Mouse (Mus musculus): ENCODE measurements at regions not wholly inside any gene's neighbourhood (a gene's known extent, or its start where the extent isn't known, plus 50 kb on each side); places are given as distances from the start of the nearest gene placed in this dataset.

GRCm38 (mm10) chr12:78100756-78101155, 93.3 kb upstream of the Gm6657 start:
- no peak overlapping the region for H3K4me3 ChIP-seq (replicated peaks; ENCODE audit: low read length)
- no peaks in the 10 kb centered on the region for H3K4me1 ChIP-seq (replicated peaks; ENCODE audit: low read depth, low read length)
- no peak for TF ChIP-seq POU5F1 (IDR thresholded peaks at IDR 0.05; ENCODE audit: borderline replicate concordance, low read length)
- TF ChIP-seq NANOG (IDR thresholded peaks at IDR 0.05; ENCODE audit: borderline replicate concordance, low read length), result no peak
- TF ChIP-seq CTCF (conservative IDR thresholded peaks at IDR 0.05; ENCODE audit: low read length), result no peak
- no peaks in the 10 kb centered on the region for H3K36me3 ChIP-seq (ENCODE audit: insufficient read depth, low read length)
- H3K9me3 ChIP-seq (ENCODE audit: low read length), result no peaks in the 10 kb centered on the region
- no peaks in the 10 kb centered on the region; the same call in 1 of the 2 replicates for H3K27me3 ChIP-seq (ENCODE audit: insufficient read depth, low read length)

DNA sequence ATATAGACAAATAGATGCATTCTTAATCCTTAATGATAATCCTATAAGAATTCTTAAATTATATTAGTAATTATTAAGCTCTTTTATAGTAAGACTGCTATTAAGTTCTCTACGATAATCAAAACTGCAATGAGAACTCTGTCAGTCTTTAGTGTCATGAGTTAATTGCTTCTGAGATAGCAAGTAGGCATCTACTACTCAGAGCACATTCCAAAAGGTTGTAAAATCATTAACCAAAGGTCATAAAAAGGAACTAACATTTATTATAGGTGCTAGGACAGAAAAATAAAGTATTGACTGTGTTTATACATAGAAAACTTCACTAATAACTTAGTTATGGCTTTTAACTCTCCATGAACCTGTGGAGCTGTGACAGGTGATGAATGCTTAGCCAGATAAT, 84.1 kb upstream of the Gm6657 start:
- TF ChIP-seq NANOG (IDR thresholded peaks at IDR 0.05; ENCODE audit: borderline replicate concordance, low read length), result no peak
- TF ChIP-seq POU5F1 (IDR thresholded peaks at IDR 0.05; ENCODE audit: borderline replicate concordance, low read length), result no peak
- no peak for TF ChIP-seq CTCF (conservative IDR thresholded peaks at IDR 0.05; ENCODE audit: low read length)

DNA sequence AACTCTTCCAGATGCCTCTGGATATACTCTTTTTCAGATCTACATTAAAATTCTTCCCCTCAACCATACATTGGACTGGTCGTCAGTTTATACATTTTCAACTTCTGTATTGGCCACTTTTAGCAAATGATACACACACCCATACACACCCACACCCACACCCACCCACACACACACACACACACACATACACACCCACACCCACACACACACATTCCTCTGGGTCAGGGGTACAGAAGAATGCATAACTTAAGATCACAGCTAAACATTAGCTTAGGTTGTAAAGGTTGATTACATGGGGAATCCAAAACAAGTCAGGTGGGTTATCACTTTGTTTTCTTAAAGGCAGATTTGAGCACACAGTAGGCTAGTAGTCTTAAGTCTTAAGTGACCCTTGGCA, 75.9 kb upstream of the Gm6657 start:
- Histone ChIP-seq H3K27me3 (ENCODE audit: insufficient read depth, low read length) (no peaks in the 10 kb centered on the region), H3K4me1 (replicated peaks; ENCODE audit: low read depth, low read length) (no peaks in the 10 kb centered on the region), H3K4me3 (replicated peaks; ENCODE audit: low read length) (no peak overlapping the region), H3K36me3 (ENCODE audit: insufficient read depth, low read length) (no peaks in the 10 kb centered on the region), H3K9me3 (ENCODE audit: low read length) (no peaks in the 10 kb centered on the region)
- TF ChIP-seq CTCF (conservative IDR thresholded peaks at IDR 0.05; ENCODE audit: low read length) (no peak), NANOG (IDR thresholded peaks at IDR 0.05; ENCODE audit: borderline replicate concordance, low read length) (no peak), POU5F1 (IDR thresholded peaks at IDR 0.05; ENCODE audit: borderline replicate concordance, low read length) (no peak)

More for the DNA sequence above, 84.1 kb upstream of the Gm6657 start:
- H3K9me3 ChIP-seq (ENCODE audit: low read length), result peaks cover 9% of the 10 kb centered on the region; the same call in 1 of the 2 replicates
- no peaks in the 10 kb centered on the region for H3K4me1 ChIP-seq (replicated peaks; ENCODE audit: low read depth, low read length)
- no peak overlapping the region for H3K4me3 ChIP-seq (replicated peaks; ENCODE audit: low read length)
- H3K36me3 ChIP-seq (ENCODE audit: insufficient read depth, low read length), result no peaks in the 10 kb centered on the region
- no peaks in the 10 kb centered on the region for H3K27me3 ChIP-seq (ENCODE audit: insufficient read depth, low read length)

DNA sequence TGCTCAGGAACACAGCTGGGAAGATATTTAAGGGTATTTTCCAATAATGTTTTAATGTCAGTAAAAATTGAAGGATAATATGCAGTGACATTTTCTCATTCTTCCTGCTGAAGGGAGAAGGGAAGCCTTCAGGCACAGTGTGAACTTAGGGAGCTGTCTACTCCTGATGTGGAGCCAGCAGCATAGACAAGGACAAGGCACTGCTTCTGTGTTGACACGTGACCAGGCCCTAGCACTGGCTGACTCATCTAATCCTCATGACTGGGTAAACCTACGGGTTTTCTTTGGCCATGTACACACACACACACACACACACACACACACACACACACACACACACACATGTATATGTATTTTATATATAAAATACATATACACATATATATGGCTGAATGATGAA, 74.8 kb upstream of the Gm6657 start:
- Histone ChIP-seq H3K4me1 (replicated peaks; ENCODE audit: low read depth, low read length) (no peaks in the 10 kb centered on the region), H3K4me3 (replicated peaks; ENCODE audit: low read length) (no peak overlapping the region), H3K27me3 (ENCODE audit: insufficient read depth, low read length) (no peaks in the 10 kb centered on the region), H3K36me3 (ENCODE audit: insufficient read depth, low read length) (no peaks in the 10 kb centered on the region), H3K9me3 (ENCODE audit: low read length) (no peaks in the 10 kb centered on the region)
- TF ChIP-seq CTCF (conservative IDR thresholded peaks at IDR 0.05; ENCODE audit: low read length) (no peak), POU5F1 (IDR thresholded peaks at IDR 0.05; ENCODE audit: borderline replicate concordance, low read length) (no peak), NANOG (IDR thresholded peaks at IDR 0.05; ENCODE audit: borderline replicate concordance, low read length) (no peak)

- TF ChIP-seq CTCF (conservative IDR thresholded peaks at IDR 0.05; ENCODE audit: low read length) (no peak), NANOG (IDR thresholded peaks at IDR 0.05; ENCODE audit: borderline replicate concordance, low read length) (no peak), POU5F1 (IDR thresholded peaks at IDR 0.05; ENCODE audit: borderline replicate concordance, low read length) (no peak)
- Histone ChIP-seq H3K27me3 (ENCODE audit: insufficient read depth, low read length) (no peaks in the 10 kb centered on the region), H3K36me3 (ENCODE audit: insufficient read depth, low read length) (no peaks in the 10 kb centered on the region), H3K4me3 (replicated peaks; ENCODE audit: low read length) (no peak overlapping the region), H3K4me1 (replicated peaks; ENCODE audit: low read depth, low read length) (no peaks in the 10 kb centered on the region), H3K9me3 (ENCODE audit: low read length) (no peaks in the 10 kb centered on the region)
Observed at GRCm38 (mm10) chr12:78119855-78120254, 74.2 kb upstream of the Gm6657 start.

DNA sequence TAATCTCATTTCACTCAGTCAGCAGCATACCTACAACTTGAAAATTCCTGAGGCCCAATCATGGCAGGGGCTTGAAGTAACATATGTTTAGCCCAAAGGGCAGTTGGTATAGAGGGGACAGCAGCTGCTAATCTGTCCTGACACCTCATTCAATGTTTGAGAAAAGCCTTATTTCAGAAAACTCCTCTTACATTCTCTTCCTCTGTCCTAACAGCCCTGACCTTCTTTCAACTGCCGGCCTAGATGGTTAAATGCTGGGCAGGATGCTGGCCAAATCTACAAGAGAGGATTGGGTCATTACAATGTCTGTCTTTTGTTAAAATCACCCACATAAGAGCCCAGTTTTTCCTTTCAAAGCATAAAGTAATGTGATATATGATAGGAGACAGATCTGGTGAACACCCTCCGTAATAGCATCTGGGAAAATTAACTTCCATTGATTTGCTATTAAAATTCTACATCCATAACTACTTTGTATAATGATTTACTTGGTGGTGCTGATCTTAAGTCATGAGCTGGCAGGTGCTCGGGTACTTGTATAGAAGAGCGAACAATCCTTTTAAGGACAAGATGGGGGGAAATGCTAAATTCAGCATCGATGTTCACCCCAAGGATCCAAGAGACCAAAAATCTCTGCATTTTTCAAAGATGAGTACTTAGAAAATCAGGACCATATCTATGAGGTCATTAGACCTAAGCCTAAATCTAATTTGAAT, 64.8 kb upstream of the Gm6657 start:
- H3K27me3 ChIP-seq (ENCODE audit: insufficient read depth, low read length), result no peaks in the 10 kb centered on the region

DNA sequence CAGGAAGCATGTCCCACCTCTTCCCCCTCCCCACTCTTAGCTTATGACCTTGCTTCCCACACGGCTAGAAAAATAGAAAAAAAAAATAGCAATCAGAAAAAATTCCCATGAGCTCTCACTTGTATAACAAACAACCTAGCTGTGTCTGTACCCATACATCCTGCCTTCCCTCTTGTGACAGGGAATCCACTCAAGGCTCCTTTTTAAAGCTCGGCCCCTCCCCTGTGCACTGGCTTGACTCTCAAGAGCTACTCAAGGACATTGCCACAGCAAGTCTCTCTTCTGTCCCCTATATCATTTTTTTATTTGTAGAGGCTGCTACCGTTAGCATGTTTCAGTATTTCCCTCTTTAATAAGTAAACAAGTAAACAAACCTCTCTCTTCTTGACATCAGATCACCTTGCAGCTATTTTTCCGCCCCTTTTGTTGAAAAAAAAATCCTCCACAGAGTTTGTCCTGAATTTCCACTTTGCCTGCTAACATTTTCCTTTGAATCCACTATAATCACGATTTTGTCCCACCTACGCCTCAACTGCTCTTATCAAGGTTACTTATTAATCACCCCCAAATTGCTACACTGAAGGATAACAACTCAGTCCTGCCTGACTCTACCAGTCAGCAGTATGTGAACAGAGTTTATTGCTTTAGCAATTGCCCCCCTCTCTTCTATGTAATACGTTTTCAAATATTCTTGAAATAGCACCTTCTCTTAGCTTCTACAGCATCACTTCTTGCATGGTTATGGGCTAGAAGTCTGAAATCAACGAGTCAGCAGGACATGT, 61.8 kb upstream of the Gm6657 start:
- peaks cover 4% of the 10 kb centered on the region; the same call in 1 of the 2 replicates for H3K4me1 ChIP-seq (replicated peaks; ENCODE audit: low read depth, low read length)
- no peak overlapping the region for H3K4me3 ChIP-seq (replicated peaks; ENCODE audit: low read length)
- TF ChIP-seq CTCF (conservative IDR thresholded peaks at IDR 0.05; ENCODE audit: low read length) (no peak), NANOG (IDR thresholded peaks at IDR 0.05; ENCODE audit: borderline replicate concordance, low read length) (no peak), POU5F1 (IDR thresholded peaks at IDR 0.05; ENCODE audit: borderline replicate concordance, low read length) (no peak)
- no peaks in the 10 kb centered on the region for H3K9me3 ChIP-seq (ENCODE audit: low read length)
- H3K36me3 ChIP-seq (ENCODE audit: insufficient read depth, low read length), result no peaks in the 10 kb centered on the region
- H3K27me3 ChIP-seq (ENCODE audit: insufficient read depth, low read length), result no peaks in the 10 kb centered on the region

More for the DNA sequence above, 64.8 kb upstream of the Gm6657 start:
- no peaks in the 10 kb centered on the region for H3K9me3 ChIP-seq (ENCODE audit: low read length)
- no peak overlapping the region for H3K4me3 ChIP-seq (replicated peaks; ENCODE audit: low read length)
- H3K4me1 ChIP-seq (replicated peaks; ENCODE audit: low read depth, low read length), result peaks cover 4% of the 10 kb centered on the region; the same call in 1 of the 2 replicates
- no peak for TF ChIP-seq NANOG (IDR thresholded peaks at IDR 0.05; ENCODE audit: borderline replicate concordance, low read length)
- no peak for TF ChIP-seq CTCF (conservative IDR thresholded peaks at IDR 0.05; ENCODE audit: low read length)
- TF ChIP-seq POU5F1 (IDR thresholded peaks at IDR 0.05; ENCODE audit: borderline replicate concordance, low read length), result no peak
- no peaks in the 10 kb centered on the region for H3K36me3 ChIP-seq (ENCODE audit: insufficient read depth, low read length)

GRCm38 (mm10) chr12:78133341-78133740, 60.7 kb upstream of the Gm6657 start:
- no peaks in the 10 kb centered on the region for H3K36me3 ChIP-seq (ENCODE audit: insufficient read depth, low read length)
- no peaks in the 10 kb centered on the region for H3K9me3 ChIP-seq (ENCODE audit: low read length)
- H3K4me1 ChIP-seq (replicated peaks; ENCODE audit: low read depth, low read length), result peaks cover 4% of the 10 kb centered on the region; the same call in 1 of the 2 replicates
- no peak for TF ChIP-seq NANOG (IDR thresholded peaks at IDR 0.05; ENCODE audit: borderline replicate concordance, low read length)
- TF ChIP-seq POU5F1 (IDR thresholded peaks at IDR 0.05; ENCODE audit: borderline replicate concordance, low read length), result no peak
- TF ChIP-seq CTCF (conservative IDR thresholded peaks at IDR 0.05; ENCODE audit: low read length), result no peak
- H3K4me3 ChIP-seq (replicated peaks; ENCODE audit: low read length), result no peak overlapping the region
- no peaks in the 10 kb centered on the region for H3K27me3 ChIP-seq (ENCODE audit: insufficient read depth, low read length)

Measured in E14TG2a.4 (cell line).